Mouse (Mus musculus) megakaryocyte, embryonic 14.5 days (primary cell): ENCODE results near the gene Lce3c. TPM values are rescaled to one million over a fixed set of nuclear protein-coding genes. Genes with fewer than 3 reads are reported as not detected.

Source experiments
- H3K27me3 ChIP-seq: replicated peaks from 2 replicates; pipeline ENCODE3; 2012; ENCODE audit warnings: inconsistent platforms
- H3K36me3 ChIP-seq: replicated peaks from 2 replicates; pipeline ENCODE3; 2012; ENCODE audit warnings: low read length, inconsistent platforms, mixed read lengths
- H3K4me1 ChIP-seq: 2 replicates; pipeline ENCODE4 v1.6.1; 2012; ENCODE audit warnings: inconsistent platforms
- H3K4me3 ChIP-seq: replicated peaks from 2 replicates; pipeline ENCODE3; 2012; ENCODE audit warnings: moderate library complexity, mild to moderate bottlenecking, inconsistent platforms
- H3K9me3 ChIP-seq: 2 replicates; pipeline ENCODE4 v1.6.1; 2012; ENCODE audit warnings: inconsistent platforms
- FLI1 ChIP-seq: IDR thresholded peaks from 2 replicates; pipeline ENCODE4 v1.6.1; 2012; ENCODE audit warnings: low read length, inconsistent platforms, mixed read lengths
- GATA1 ChIP-seq: IDR thresholded peaks from 3 replicates; pipeline ENCODE4 v1.6.1; 2012; ENCODE audit warnings: mixed read lengths, low read length, inconsistent platforms, borderline replicate concordance
- polyA plus RNA-seq: library from polyadenylated mRNA; stranded (reverse); fragments of >175 nt; gene quantifications from 2 replicates; pipeline ENCODE4 v1.2.3, GENCODE M21; 2012; ENCODE audit warnings: low replicate concordance; ENCODE audit not compliant: insufficient read depth

Gene Lce3c
- not detected in 2 replicates for polyA plus RNA-seq

- Histone ChIP-seq H3K4me1 (no peaks in the 10 kb centered on the region), H3K36me3 (no peaks in the 10 kb centered on the region), H3K27me3 (no peaks in the 10 kb centered on the region), H3K4me3 (no peak within 1 kb of the TSS), H3K9me3 (no peaks in the 10 kb centered on the region)
- TF ChIP-seq FLI1 (no peak), GATA1 (no peak)
These were observed at the start of gene Lce3c for GRCm38 (mm10) chr3:92944186-92944585. Gene Lce3c, plus strand, starts transcription at chr3:92944486.

DNA sequence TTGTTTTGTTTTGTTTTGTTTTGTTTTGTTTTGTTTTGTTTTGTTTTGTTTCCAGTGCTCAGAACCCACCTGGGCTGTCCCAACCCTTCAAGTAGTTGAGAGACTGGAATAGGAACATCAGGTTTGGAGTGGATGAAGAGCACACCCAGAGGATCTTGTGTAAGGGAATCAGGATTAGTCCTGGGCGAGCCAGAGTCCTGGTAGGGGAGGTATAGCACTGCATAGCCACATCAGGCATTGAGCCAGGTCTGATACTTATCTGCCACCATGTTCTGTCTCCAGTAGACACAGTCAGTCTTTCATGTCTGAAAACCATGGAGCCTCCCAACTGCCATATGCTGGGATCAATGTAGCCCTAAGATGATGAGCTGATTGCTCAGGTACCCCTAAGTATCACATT, 49.8 kb upstream of the Lce3c start:
- no peak for TF ChIP-seq FLI1
- Histone ChIP-seq H3K4me3 (no peak overlapping the region), H3K36me3 (no peaks in the 10 kb centered on the region), H3K4me1 (peaks cover 3% of the 10 kb centered on the region; the same call in 1 of the 2 replicates), H3K9me3 (no peaks in the 10 kb centered on the region), H3K27me3 (no peaks in the 10 kb centered on the region)

DNA sequence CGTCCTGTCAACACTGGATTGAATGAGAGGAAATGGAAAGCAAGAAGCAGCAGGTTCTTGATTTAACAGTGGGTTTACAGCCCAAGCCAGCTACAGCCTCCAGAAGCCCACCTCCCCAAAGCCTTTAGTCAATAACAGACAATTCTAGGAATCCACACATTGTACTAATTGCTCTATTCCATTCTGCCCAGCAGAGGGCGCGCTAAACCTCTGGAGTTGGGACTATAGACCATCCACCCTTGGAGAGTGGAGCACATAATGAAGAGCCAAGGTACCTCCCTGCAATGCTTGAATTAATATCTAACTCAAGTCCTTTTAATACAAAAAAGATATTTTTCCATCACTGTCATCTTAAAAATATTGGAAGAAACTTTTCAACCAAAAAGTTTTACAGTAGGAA, 41.3 kb upstream of the Lce3c start:
- no peak for TF ChIP-seq FLI1
- TF ChIP-seq GATA1: no peak
- peaks cover 3% of the 10 kb centered on the region; the same call in 1 of the 2 replicates for H3K4me1 ChIP-seq
- no peaks in the 10 kb centered on the region for H3K27me3 ChIP-seq
- no peaks in the 10 kb centered on the region for H3K36me3 ChIP-seq
- H3K4me3 ChIP-seq: no peak overlapping the region
- no peaks in the 10 kb centered on the region for H3K9me3 ChIP-seq

GRCm38 (mm10) chr3:92903640-92904039, 40.6 kb upstream of the Lce3c start:
- TF ChIP-seq FLI1 (no peak), GATA1 (no peak)
- Histone ChIP-seq H3K36me3 (no peaks in the 10 kb centered on the region), H3K4me1 (peaks cover 3% of the 10 kb centered on the region; the same call in 1 of the 2 replicates), H3K9me3 (no peaks in the 10 kb centered on the region), H3K4me3 (no peak overlapping the region), H3K27me3 (no peaks in the 10 kb centered on the region)

DNA sequence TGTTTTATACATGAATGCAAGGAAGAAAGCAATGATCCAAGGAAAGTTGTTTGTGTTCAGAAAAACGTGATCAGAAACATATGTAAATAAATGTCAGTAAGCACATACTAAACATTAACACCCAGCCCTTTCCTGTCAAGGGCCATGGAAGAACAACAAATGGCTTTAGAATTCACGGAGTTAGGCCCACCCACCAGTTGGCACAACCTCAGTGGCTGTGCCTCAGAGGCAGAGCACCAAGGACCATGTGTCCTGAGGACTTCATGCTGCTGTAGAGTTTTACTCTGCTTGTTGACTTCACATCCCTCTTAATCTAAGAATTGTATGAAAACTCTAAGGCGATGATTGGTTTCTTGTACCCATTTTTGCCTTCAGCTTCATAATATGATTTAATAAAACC, 39.1 kb upstream of the Lce3c start:
- no peak for TF ChIP-seq GATA1
- TF ChIP-seq FLI1: no peak
- Histone ChIP-seq H3K4me1 (no peaks in the 10 kb centered on the region), H3K4me3 (no peak overlapping the region), H3K9me3 (no peaks in the 10 kb centered on the region), H3K27me3 (no peaks in the 10 kb centered on the region), H3K36me3 (no peaks in the 10 kb centered on the region)

- Histone ChIP-seq H3K9me3 (no peaks in the 10 kb centered on the region), H3K36me3 (no peaks in the 10 kb centered on the region), H3K4me3 (no peak overlapping the region), H3K4me1 (no peaks in the 10 kb centered on the region), H3K27me3 (no peaks in the 10 kb centered on the region)
- TF ChIP-seq GATA1 (no peak), FLI1 (no peak)
These were observed 36.7 kb upstream of the Lce3c start for GRCm38 (mm10) chr3:92907571-92907970.

- H3K4me3 ChIP-seq: no peak overlapping the region
- H3K4me1 ChIP-seq: no peaks in the 10 kb centered on the region
- no peaks in the 10 kb centered on the region for H3K9me3 ChIP-seq
- TF ChIP-seq GATA1 (no peak), FLI1 (no peak)
- no peaks in the 10 kb centered on the region for H3K36me3 ChIP-seq
- no peaks in the 10 kb centered on the region for H3K27me3 ChIP-seq
These were observed 23.9 kb upstream of the Lce3c start for GRCm38 (mm10) chr3:92920364-92920763.

DNA sequence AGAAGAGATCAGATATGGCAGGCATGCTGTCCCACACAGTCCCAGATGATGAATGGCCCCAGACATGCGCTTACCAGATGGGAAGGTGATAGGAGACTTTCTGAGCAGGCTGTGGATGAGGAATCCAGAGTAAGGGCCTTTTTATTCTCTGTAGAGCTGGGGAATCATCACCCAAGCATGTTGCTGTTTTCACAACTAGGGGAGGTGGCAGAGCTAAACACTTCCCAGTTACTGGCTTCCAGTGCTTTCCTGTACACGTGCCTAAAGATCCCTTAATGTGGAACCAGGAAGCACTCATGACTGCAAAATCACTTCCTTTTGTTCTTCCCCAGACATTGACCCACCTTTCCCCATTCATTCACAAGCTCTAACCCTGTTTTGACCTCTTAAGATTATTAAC, 18.2 kb upstream of the Lce3c start, which contains the start of gene Lce3a:
Lce3a (minus strand) TSS at position 101 of the 400 bp plus-strand sequence.
- Histone ChIP-seq H3K36me3 (no peaks in the 10 kb centered on the region), H3K4me3 (no peak within 1 kb of the TSS)

DNA sequence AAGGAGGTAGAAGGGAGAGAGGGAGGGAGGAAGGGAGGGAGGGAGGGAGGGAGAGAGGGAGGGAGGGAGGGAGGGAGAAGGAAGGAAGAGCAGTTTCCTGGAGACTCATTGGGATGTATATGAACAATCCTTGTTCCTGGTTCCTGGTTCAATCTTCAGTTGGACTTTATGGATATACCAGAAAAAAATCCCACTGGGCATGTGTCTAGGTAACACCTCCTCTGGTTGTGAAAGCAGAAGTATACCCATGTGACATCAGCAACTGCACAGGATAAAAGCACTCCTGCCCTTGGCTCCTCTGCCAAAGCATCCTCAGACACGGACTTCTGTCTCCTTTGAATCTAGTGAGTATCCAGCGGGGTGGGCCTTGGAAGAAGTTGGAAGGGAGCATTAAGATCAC, 11.6 kb upstream of the Lce3c start, which contains the start of gene Lce3b:
Lce3b (plus strand) TSS at position 301 of the 400 bp plus-strand sequence.
- no peak within 1 kb of the TSS for H3K4me3 ChIP-seq
- no peaks in the 10 kb centered on the region for H3K36me3 ChIP-seq
- no peak for TF ChIP-seq GATA1
- TF ChIP-seq FLI1: no peak
- no peaks in the 10 kb centered on the region for H3K9me3 ChIP-seq
- H3K27me3 ChIP-seq: no peaks in the 10 kb centered on the region
- no peaks in the 10 kb centered on the region for H3K4me1 ChIP-seq

More for the DNA sequence above, 18.2 kb upstream of the Lce3c start, which contains the start of gene Lce3a:
- Histone ChIP-seq H3K4me1 (no peaks in the 10 kb centered on the region), H3K27me3 (no peaks in the 10 kb centered on the region), H3K9me3 (no peaks in the 10 kb centered on the region)
- TF ChIP-seq FLI1 (no peak), GATA1 (no peak)

- no peak for TF ChIP-seq GATA1
- no peak for TF ChIP-seq FLI1
- H3K4me1 ChIP-seq: no peaks in the 10 kb centered on the region
- no peak within 1 kb of the TSS for H3K4me3 ChIP-seq
These were observed 12.8 kb downstream of the Lce3c start, which contains the start of gene Lce3d for GRCm38 (mm10) chr3:92957090-92957489. Gene Lce3d, plus strand, starts transcription at chr3:92957390.

DNA sequence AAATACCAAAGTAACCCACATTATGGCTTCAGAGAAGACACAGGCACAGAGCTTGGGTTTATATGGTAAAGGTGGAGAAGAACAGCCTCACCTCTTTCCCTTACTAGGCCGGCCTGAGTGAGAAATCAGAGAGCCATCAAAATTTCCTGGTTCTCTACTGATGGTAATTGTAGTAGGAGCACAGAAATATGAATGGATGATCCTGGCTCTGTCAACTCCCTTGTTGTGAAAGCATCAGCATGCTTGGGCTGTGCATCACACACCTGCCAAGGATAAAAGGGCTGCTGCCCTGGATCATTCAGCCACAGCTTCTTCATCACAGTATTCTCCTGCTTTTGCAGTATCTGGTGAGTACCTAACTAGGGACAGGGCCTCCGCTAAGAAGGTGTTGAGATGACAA, 22.5 kb downstream of the Lce3c start, which contains the start of gene Lce3e:
Lce3e (plus strand) TSS at position 301 of the 400 bp plus-strand sequence.
- no peaks in the 10 kb centered on the region for H3K36me3 ChIP-seq
- H3K27me3 ChIP-seq: no peaks in the 10 kb centered on the region
- no peak within 1 kb of the TSS for H3K4me3 ChIP-seq
- H3K4me1 ChIP-seq: no peaks in the 10 kb centered on the region
- no peak for TF ChIP-seq FLI1
- no peak for TF ChIP-seq GATA1
- no peaks in the 10 kb centered on the region for H3K9me3 ChIP-seq

More at GRCm38 (mm10) chr3:92957090-92957489, 12.8 kb downstream of the Lce3c start, which contains the start of gene Lce3d:
- Histone ChIP-seq H3K27me3 (no peaks in the 10 kb centered on the region), H3K9me3 (no peaks in the 10 kb centered on the region), H3K36me3 (no peaks in the 10 kb centered on the region)
